9 mouse cellular contexts compared by ENCODE assay signal in genomic region chr4:97772084-97772484, GRCm38 (mm10). TPM values are rescaled to one million over a fixed set of nuclear protein-coding genes. Genes with fewer than 3 reads are reported as not detected.
DNase-seq lines count a peak whose midpoint lies in the region; ATAC-seq and TF ChIP-seq lines count a peak whose summit lies in the region.
"Had no signal": no experiment of that assay in that cellular context is flagged by ENCODE, and none has a peak within 500 bp of the region (broad histone marks: within the 10 kb centered on the region; RNA-seq: fewer than 3 reads in every experiment).

No protein-coding gene starts in this region.

- WGBS in embryonic facial prominence, embryonic 12.5 days, result under 1% methylated on average over 25 of the region's 25 CpGs
- WGBS in kidney, adult 2 months, result under 1% methylated on average over 25 of the region's 25 CpGs
- 0% methylated on average over 25 of the region's 25 CpGs for WGBS in limb, embryonic 12.5 days
- 0% methylated on average over 25 of the region's 25 CpGs for WGBS in midbrain, embryonic 14.5 days

- H3K36me3 ChIP-seq in embryonic facial prominence, embryonic 12.5 days, result no peaks in the 10 kb centered on the region
- no peaks in the 10 kb centered on the region for H3K36me3 ChIP-seq in kidney, adult 2 months (ENCODE audit: control insufficient read depth, insufficient read depth, low read length)
- no peaks in the 10 kb centered on the region for H3K36me3 ChIP-seq in limb, embryonic 12.5 days
- no peaks in the 10 kb centered on the region for H3K36me3 ChIP-seq in midbrain, embryonic 14.5 days (ENCODE audit: control insufficient read depth, insufficient read depth, low read length)

- peak; percentile 87 for ATAC-seq in embryonic facial prominence, embryonic 12.5 days (ENCODE audit: insufficient number of reproducible peaks, insufficient read depth, low FRiP score, low TSS enrichment)
- peak; percentile 94 for ATAC-seq in limb, embryonic 12.5 days (ENCODE audit: insufficient number of reproducible peaks, insufficient read depth, low FRiP score, low TSS enrichment, low read depth)
- ATAC-seq in midbrain, embryonic 14.5 days (ENCODE audit: low FRiP score, low TSS enrichment), result peak; percentile 93

- peak overlapping the region; percentile 96 for H3K27ac ChIP-seq in embryonic facial prominence, embryonic 12.5 days
- H3K27ac ChIP-seq in kidney, adult 2 months (ENCODE audit: insufficient read depth, low read depth, low read length), result peak overlapping the region; percentile 95
- peak overlapping the region; percentile 96 for H3K27ac ChIP-seq in limb, embryonic 12.5 days
- peak overlapping the region; percentile 83 for H3K27ac ChIP-seq in midbrain, embryonic 14.5 days (replicated peaks; ENCODE audit: low read depth, low read length)

- peak; percentile 97 for DNase-seq in 3134 (ENCODE audit: extremely low read depth, insufficient read length, low spot score)
- peak; percentile 99 to 100 for DNase-seq in adrenal gland, postnatal 36 days
- DNase-seq in heart, adult 18-20 months, result peak; percentile 98 to 99
- DNase-seq in kidney, adult 2 months, result peak; percentile 99
- DNase-seq in midbrain, embryonic 14.5 days, result peak; percentile 95
- DNase-seq in spleen, adult 12 weeks (ENCODE audit: low spot score), result peak; percentile 88

- peaks cover 20% of the 10 kb centered on the region for H3K4me1 ChIP-seq in embryonic facial prominence, embryonic 12.5 days
- no peaks in the 10 kb centered on the region; the same call in 1 of the 2 replicates for H3K4me1 ChIP-seq in kidney, adult 2 months (ENCODE audit: control insufficient read depth, insufficient read depth, low read length)
- H3K4me1 ChIP-seq in limb, embryonic 12.5 days (replicated peaks), result peaks cover 25% of the 10 kb centered on the region
- peaks cover 10% of the 10 kb centered on the region; the same call in 1 of the 2 replicates for H3K4me1 ChIP-seq in midbrain, embryonic 14.5 days (ENCODE audit: control insufficient read depth, insufficient read depth, low read length)

- no peaks in the 10 kb centered on the region for H3K27me3 ChIP-seq in embryonic facial prominence, embryonic 12.5 days
- no peaks in the 10 kb centered on the region for H3K27me3 ChIP-seq in kidney, adult 2 months (replicated peaks; ENCODE audit: control insufficient read depth, insufficient read depth, low read length)
- no peaks in the 10 kb centered on the region for H3K27me3 ChIP-seq in limb, embryonic 12.5 days
- H3K27me3 ChIP-seq in midbrain, embryonic 14.5 days (ENCODE audit: control insufficient read depth, insufficient read depth, low read length), result peaks cover 25% of the 10 kb centered on the region; the same call in 1 of the 2 replicates
- H3K27me3 ChIP-seq: CH12.LX had no signal

- peak overlapping the region; percentile 42 for H3K4me3 ChIP-seq in embryonic facial prominence, embryonic 12.5 days
- peak overlapping the region; percentile 79 for H3K4me3 ChIP-seq in kidney, adult 2 months (ENCODE audit: insufficient read depth, low read depth, low read length)
- peak overlapping the region; percentile 45 for H3K4me3 ChIP-seq in limb, embryonic 12.5 days (replicated peaks)
- H3K4me3 ChIP-seq in midbrain, embryonic 14.5 days (replicated peaks; ENCODE audit: low read depth, low read length), result peak overlapping the region; percentile 46

- peak overlapping the region; percentile 61 for H3K4me2 ChIP-seq in embryonic facial prominence, embryonic 12.5 days (replicated peaks)
- peak overlapping the region; percentile 83 for H3K4me2 ChIP-seq in limb, embryonic 12.5 days
- H3K4me2 ChIP-seq in midbrain, embryonic 14.5 days (ENCODE audit: low read length), result peak overlapping the region; percentile 72

- no peaks in the 10 kb centered on the region for H3K9me3 ChIP-seq in embryonic facial prominence, embryonic 12.5 days
- H3K9me3 ChIP-seq in limb, embryonic 12.5 days, result no peaks in the 10 kb centered on the region
- H3K9me3 ChIP-seq in midbrain, embryonic 14.5 days (ENCODE audit: control insufficient read depth, low read length), result no peaks in the 10 kb centered on the region

- TF ChIP-seq POLR2A in kidney, adult 2 months (IDR thresholded peaks at IDR 0.05; ENCODE audit: low read depth, low read length), result peak; percentile 44

- TF ChIP-seq CTCF in kidney, adult 2 months (conservative IDR thresholded peaks at IDR 0.05; ENCODE audit: insufficient read depth, insufficient read length, low read depth, low read length), result no peak

- H3K9ac ChIP-seq in embryonic facial prominence, embryonic 12.5 days, result peak overlapping the region; percentile 51
- peak overlapping the region; percentile 61 for H3K9ac ChIP-seq in limb, embryonic 12.5 days (replicated peaks)
- H3K9ac ChIP-seq in midbrain, embryonic 14.5 days (replicated peaks; ENCODE audit: low read length), result peak overlapping the region; percentile 43

RNA-seq across cellular contexts. Expression of gene Nfia, which starts 0.5 kb away (rescaled TPM):
- 100 to 1,000 TPM; 124 to 204 TPM for total RNA-seq in adrenal gland, postnatal 36 days (2021)
- 51.0 and 51.5 TPM in 2 replicates for polyA plus RNA-seq in embryonic facial prominence, embryonic 12.5 days (2016; fragmentation: Nextera tagmentation; extraction: Ambion mirVana)
- 100 to 1,000 TPM; 115 to 127 TPM for total RNA-seq in heart, adult 18-20 months (2021)
- 46.5 and 47.1 TPM in 2 replicates for polyA plus RNA-seq in kidney, adult 2 months (2012; rRNA removed)
- polyA plus RNA-seq in limb, embryonic 12.5 days (2016; fragmentation: Nextera tagmentation; extraction: Ambion mirVana), result 53.9 and 56.7 TPM in 2 replicates
- 30.1 and 37.2 TPM in 2 replicates for polyA plus RNA-seq in midbrain, embryonic 14.5 days (2014; fragmentation: Nextera tagmentation; extraction: Ambion mirVana)
- total RNA-seq: CH12.LX had no signal

RNA-seq across cellular contexts. Expression of gene E130114P18Rik, which starts 5.8 kb away (rescaled TPM):
- total RNA-seq in adrenal gland, postnatal 36 days (2021), result not detected
- 7.5 and 8.7 TPM in 2 replicates for polyA plus RNA-seq in embryonic facial prominence, embryonic 12.5 days (2016; fragmentation: Nextera tagmentation; extraction: Ambion mirVana)
- total RNA-seq in heart, adult 18-20 months (2021), result not detected
- polyA plus RNA-seq in kidney, adult 2 months (2012; rRNA removed), result 0.10 and 0.45 TPM in 2 replicates
- 5.4 and 6.4 TPM in 2 replicates for polyA plus RNA-seq in limb, embryonic 12.5 days (2016; fragmentation: Nextera tagmentation; extraction: Ambion mirVana)
- polyA plus RNA-seq in midbrain, embryonic 14.5 days (2014; fragmentation: Nextera tagmentation; extraction: Ambion mirVana), result 22.4 and 23.6 TPM in 2 replicates
- total RNA-seq: CH12.LX had no signal

Comparison
In these comparisons a context has a peak if more than half of its experiments do, and no peak if none do; other contexts are left out.
1. Peak in every context shown above with its lines: DNase-seq, ATAC-seq, H3K4me3 ChIP-seq and H3K27ac ChIP-seq.